Mouse (Mus musculus) G1E-ER4 (cell line): ENCODE data around the gene Cxcr6. TPM values are rescaled to one million over a fixed set of nuclear protein-coding genes. Genes with fewer than 3 reads are reported as not detected.

Experiments used
- GATA1 ChIP-seq: IDR thresholded peaks from one replicate; pipeline ENCODE4 v1.8.0; 2012; ENCODE audit warnings: low read length, inconsistent platforms
- polyA plus RNA-seq: library from polyadenylated mRNA; stranded (reverse); fragments of >175 nt; gene quantifications from 2 replicates; pipeline ENCODE4 v1.2.3, GENCODE M21; 2012

The Cxcr6 gene
- polyA plus RNA-seq: not detected in 2 replicates

DNA sequence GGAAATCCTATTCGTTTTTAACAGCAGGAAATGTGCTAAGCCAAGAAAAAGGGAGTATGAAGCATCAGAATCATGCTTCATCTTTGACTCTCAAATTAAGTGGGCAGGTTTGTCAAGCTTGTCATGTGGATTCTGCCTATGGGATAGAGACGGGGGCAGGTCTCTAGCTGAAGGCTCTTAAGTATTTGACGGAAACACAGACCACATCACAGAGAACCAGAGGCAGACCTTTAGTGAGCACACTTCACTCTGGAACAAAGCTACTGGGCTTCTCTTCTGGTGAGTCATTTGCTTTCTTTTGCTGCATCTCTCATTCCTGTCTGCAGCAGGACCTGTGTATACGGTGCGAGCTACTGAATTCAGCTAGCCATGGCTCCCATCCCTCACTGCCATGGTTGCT lies at the start of gene Cxcr6:
Cxcr6 (plus strand) TSS at position 209 of the 400 bp plus-strand sequence.
- no peak for TF ChIP-seq GATA1

DNA sequence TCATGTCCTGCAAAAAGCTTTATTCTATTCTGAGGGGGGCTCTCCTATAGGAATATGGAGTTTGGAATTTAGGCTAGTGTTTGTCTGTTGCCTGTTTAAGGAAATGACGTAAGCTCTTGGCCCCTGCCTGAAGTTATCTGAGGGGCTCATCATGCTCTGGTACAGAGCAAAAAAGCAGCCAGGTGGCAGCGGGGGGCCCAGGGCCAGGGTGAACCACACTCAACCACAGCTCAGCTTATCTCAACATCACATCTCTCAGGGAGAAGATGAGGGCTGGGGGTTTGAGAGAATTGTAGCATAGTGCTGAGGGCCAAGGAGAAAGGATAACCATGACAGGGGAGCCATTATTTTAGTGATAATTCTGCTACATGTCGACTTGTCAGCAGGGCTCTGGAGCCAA lies 49.5 kb upstream of the Cxcr6 start:
- TF ChIP-seq GATA1: no peak

DNA sequence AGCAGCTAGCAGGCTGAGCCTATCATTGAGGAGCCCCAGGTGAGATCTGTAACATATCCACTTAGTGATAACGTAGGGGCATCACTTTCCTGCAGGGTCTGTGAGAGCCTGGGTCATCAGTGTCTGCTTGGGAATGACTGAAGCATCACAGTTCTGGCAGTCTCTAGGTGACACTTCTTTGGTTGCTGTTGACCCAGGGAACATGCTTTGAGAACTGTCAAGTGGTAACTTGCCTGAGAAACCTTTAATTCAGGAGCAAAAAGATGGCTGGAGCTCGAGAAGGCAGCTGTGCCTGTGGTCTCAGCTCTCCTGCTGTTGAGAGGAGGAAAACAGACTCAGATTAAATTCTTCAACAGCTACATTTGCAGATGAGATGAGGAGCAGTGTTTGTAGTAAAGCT lies 48.9 kb upstream of the Cxcr6 start:
- no peak for TF ChIP-seq GATA1

DNA sequence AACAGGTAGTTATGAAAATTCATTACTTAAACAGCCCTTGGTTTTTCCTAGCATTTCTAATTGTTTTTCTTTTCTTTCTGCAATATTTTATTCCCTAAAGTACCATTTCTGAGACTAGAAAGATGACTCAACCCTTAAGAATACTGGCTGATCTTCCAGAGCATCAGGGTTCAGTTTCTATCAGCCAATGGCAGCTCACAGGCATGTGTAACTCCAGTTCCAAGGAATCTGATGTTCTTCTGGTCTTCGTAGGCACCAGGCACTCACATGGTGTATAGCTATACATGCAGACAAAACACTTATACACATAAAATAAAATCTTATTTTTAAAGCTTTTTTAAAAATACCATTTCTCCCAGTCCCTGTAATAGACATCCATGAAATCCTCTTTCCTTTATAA lies 48.1 kb upstream of the Cxcr6 start:
- no peak for TF ChIP-seq GATA1

DNA sequence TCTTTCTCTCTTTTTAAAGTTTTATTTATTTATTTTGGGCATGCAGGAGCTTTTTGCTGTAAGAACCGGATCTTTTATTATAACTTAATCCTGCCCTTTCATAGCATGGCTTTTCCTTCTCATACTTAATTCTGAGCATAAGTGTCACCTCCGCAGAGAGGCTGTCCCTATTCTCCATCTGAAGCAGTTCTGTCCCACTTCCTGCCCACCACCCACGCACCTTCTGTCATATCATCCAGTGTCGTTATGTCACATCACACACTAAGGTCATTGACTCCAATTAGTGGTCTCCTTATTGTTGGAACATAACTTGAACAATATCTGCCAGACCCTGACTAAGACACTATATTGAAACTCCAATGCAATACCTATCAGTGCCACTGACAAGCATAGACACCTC lies 47.6 kb upstream of the Cxcr6 start:
- TF ChIP-seq GATA1: no peak

DNA sequence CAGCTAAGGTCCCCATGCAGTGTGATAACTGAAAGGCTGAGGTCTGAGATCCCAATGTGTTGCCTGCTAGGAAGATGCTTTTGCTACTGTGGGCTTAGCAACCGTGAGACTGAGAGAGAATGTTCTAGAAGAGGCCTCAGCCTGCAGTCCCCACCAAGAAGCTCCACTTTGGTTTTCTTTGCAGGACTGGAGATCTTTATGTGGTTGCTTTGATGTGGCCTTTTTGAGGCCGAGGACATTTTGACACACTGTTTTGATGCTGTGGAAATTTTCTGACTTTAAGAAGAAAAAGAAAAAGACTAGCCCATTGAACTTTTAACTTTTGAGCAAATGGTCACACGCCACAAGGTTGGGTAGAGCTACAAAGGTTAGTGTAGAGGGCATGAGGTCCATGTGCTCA lies 45.5 kb upstream of the Cxcr6 start:
- no peak for TF ChIP-seq GATA1

DNA sequence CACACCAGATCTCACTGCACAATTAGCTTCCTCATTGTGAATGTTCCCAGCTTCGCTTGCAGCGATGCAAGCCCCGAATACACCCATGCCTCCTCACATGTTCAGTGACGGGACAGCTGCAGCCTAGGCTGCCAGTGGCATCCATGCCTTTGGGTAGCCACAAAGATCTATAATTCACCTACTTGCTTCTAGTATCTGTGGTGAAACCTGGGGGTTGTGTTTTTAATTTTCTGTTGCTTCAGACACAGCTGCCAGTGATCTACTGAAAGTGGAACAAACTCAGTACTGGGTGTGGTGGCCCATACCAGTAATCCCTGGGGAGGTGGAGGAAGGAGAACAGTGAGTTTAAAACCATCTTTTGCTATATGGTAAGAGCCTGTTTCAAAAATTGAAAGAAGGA lies 43.4 kb upstream of the Cxcr6 start:
- no peak for TF ChIP-seq GATA1

DNA sequence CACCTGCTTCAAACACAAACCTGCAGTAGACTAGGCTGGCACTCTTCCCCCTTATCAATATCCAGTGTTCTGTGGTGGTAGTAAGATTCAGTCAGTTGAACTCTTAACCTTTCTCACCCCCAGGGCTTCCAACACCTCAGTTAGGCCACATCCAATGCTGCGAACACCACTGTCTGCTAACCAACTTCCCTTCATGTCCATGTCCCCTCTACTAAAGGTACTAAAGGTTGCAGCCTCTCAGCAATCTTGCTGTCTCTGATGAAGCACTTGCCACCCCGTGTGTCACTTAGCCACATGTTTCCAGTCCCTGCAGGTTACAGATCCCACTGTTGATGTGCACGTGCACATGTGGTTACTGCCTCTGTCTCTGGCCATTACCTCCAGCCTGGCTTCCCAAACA lies 42.5 kb upstream of the Cxcr6 start:
- TF ChIP-seq GATA1: no peak

DNA sequence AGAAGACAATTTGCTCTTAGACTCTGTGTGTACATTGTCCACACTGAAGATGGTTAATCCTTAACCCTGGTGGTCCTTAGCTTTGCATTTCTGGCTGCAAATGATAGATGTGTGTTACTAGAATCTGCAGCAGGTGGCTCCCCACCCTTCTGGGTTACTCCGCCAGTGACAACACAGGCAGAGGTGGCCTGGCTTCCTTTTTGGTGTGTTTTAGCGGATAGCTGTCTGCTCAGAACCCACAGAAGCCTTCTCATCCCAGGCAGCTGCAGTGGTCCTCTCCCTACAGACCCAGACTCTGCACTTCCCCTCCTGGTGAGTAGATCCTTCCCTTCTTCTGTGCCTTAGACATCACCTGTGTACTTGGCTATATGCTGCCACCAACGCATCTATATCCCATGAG lies 39.3 kb upstream of the Cxcr6 start:
- no peak for TF ChIP-seq GATA1

DNA sequence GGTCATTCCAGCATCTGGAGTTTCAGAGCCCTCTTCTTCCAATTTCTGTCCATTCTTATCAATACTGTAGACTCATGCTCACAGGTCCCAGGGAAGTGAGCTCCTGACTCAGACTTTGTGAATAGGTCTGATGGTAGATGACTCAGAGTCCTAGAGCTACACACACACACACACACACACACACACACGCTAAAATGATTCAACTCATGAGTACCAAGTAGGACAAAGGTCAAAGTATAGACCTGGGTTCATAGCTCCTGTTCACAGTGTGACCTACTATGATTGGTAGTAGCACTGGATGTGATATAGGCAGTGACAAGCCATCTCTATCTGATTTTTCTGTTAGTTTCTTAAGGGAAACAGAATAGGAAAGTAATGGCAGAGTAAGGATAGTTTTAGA lies 37.8 kb upstream of the Cxcr6 start:
- no peak for TF ChIP-seq GATA1

DNA sequence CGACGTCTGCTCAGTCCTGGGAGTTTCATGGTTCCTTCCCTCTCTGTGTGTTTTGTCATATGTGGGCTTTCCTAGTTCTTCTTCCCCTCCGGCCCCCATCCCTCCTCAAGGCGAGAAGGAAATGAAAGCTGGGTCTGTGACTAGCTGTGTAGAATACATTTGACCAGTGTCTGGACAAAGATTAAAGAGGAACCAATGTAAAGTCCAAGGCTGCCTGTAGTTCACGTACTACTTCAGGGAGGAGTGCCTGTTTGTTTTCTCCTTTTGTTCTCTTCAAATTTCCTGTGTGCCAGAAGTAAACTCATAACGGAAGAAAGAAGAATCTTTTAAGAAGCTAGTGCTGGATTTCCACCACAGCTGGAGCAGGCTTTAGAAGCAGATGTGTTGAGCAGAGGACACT lies 36.7 kb upstream of the Cxcr6 start:
- no peak for TF ChIP-seq GATA1

DNA sequence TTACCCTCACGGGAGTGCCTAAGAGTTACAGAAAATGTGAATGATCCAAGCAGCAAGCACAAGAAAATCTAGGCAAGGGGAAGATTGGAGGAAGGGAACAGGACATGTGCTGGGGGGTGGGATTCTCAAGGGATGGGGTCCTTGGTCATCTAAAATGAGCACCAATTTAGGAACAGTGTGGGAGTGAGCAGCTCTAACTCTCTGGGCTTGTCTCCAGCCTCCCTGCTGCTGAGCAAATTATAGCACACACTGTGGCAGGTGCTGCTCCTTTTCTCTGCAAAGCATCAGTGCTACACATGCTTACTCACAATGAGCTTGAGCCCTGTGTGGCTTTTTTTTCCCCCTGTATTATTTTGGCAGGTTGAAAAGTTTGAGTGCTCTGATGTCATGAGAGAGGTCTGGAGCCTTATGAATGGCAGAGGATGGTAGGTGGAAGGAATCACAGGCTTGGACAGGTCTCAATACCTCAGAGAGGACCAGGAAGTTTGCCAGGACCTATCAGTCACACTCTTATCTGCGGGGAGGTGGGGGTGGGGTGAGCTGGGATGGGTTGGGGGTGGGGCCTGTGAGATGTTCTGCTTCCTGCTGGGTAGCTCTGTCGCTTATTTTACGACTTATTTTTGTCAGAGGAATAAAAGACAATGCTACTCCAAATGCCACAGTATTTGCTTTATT lies 17.3 kb upstream of the Cxcr6 start:
- TF ChIP-seq GATA1: no peak

DNA sequence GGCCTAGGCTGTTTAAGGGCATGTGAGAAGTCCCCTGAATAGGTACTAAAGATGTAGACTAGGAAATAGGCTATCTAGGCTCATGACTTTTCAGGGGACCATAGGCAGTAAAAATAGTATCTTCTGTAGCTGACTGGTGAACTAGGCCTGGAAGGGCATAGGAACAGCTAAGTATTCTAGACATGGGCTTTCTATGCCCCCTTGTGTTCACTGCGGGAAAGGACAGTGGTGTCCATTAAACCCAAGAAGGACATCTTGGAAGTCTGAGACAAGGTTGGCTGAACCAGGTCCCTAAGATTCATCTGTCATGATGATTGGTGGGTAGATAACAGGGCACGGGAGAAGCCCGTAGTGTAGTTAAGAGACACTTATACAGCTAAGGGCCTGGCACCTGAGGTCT lies 10.1 kb upstream of the Cxcr6 start:
- TF ChIP-seq GATA1: no peak

DNA sequence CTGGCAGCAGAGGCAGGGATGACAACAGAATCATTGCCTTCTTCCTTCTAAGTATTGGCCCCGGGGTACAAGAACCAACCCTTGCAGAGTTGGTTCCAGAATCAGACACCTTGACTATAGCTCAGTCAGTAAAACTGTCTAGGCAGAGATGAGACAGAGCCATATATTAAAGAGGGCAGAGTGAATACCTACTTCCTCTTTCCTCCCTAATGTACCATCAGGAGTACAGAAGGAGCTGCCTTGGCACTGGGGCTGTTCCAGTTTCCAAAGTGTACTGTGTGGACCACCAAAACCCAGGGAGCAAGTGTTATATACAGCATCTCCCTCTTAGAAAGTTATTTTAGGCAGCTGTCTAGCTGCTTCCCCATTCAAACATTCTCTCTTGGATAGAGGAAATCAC lies 4.7 kb upstream of the Cxcr6 start:
- no peak for TF ChIP-seq GATA1

DNA sequence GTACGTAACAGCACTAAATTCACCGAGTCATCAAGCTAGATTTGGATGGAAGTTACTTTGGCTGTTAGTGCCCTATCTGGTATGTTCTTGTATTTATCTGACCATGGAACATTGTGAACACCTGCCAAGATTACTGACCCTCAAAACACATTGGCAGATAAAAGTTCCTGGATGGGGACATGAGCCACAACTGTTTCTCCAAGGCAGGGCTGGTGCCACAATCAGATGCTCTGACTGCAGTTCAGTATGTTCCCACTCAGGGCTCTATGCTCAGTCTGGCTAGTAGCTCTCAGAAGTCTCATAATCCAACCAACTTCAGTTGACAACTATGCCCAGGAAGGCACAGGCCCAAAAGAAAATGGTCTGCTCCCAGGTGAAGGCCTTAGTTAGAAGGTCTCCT lies 3.9 kb upstream of the Cxcr6 start:
- no peak for TF ChIP-seq GATA1

DNA sequence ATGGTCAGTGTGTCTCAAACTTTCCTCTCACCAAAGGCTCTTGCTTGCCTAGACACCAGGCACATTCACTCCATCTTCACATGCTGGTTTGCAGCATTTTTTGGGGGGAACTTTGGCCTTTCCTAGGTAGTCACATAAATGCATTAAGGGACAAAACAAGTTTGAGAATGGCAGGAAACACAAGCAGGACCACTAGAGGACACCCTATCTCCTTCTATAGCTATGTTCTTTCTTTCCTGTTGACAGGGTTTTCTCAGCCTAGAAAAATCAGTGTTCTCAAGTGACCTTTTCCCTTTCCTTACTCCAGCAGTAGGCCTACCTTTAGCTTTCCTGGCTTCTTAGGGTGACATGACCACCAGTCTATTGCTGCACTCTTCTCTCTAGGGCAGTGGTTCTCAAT lies 3.4 kb upstream of the Cxcr6 start:
- no peak for TF ChIP-seq GATA1

DNA sequence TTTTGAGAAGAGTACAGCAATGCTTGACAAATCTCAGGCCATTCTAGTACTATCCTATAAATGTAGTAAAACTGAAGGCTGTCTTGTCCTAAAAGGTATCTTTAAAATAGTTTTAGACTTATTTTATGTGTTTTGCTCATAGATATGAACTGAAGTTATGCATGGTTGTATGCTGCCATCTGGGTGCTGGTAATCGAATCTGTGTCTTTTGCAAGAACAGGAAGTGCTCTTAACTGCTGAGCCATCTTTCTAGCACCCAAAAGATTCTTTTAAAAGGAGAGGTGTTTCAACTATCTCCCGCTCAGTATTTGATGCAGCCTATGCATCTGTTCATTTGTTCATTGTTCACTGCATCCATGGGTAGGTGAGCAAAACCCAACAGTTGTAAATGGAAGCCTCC lies 1.0 kb upstream of the Cxcr6 start:
- no peak for TF ChIP-seq GATA1

DNA sequence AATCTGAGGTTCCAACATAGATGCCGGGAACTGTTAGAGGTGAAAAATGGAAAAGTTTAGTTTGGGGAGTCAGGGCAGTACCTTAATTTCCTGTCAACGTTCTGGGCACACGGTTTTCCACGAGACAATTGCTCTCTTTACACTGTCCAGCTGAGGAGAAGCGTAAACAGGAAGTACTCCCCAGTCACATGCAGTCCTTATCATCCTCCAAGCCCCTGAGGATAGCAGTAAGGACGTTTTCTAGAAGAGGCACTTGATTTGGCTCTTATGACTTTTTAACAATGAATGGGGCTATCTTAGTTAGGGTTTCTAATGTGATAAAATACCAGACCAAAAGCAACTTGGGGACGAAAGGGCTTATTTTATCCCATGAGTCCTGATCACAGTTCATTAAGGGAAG lies 2.3 kb downstream of the Cxcr6 start:
- TF ChIP-seq GATA1: no peak

DNA sequence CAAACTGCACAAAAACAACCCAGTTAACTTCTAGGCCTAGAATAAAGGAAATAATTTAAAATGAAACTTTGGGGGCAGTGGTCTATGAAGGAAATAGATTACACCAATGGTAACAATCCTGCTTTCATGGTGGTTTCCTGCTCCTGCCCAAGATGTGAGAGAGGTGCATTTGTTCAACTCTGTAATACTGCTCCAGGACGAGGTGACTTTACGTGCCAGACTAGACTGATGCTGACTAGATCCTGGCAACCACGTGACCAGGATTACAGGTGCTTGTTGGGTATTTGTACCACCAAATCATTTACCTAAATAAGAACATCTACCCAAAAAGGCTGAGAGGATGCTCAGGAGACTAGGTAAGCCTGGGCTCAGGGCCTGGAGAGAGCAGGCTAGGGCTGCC lies 5.6 kb downstream of the Cxcr6 start:
- TF ChIP-seq GATA1: no peak
